Mouse (Mus musculus) thymus, adult 18-20 months (tissue): ENCODE measurements around the gene Bloc1s6.
A peak's percentile ranks its signal among the peaks of the same experiment; 100 is the strongest.

ENCODE experiments used
- DNase-seq, 2 experiments: peaks; one replicate each; pipeline ENCODE4 v3.0.0; 2022; ENCODE audit warnings: mixed read lengths in 2 of 2

The Bloc1s6 gene

DNA sequence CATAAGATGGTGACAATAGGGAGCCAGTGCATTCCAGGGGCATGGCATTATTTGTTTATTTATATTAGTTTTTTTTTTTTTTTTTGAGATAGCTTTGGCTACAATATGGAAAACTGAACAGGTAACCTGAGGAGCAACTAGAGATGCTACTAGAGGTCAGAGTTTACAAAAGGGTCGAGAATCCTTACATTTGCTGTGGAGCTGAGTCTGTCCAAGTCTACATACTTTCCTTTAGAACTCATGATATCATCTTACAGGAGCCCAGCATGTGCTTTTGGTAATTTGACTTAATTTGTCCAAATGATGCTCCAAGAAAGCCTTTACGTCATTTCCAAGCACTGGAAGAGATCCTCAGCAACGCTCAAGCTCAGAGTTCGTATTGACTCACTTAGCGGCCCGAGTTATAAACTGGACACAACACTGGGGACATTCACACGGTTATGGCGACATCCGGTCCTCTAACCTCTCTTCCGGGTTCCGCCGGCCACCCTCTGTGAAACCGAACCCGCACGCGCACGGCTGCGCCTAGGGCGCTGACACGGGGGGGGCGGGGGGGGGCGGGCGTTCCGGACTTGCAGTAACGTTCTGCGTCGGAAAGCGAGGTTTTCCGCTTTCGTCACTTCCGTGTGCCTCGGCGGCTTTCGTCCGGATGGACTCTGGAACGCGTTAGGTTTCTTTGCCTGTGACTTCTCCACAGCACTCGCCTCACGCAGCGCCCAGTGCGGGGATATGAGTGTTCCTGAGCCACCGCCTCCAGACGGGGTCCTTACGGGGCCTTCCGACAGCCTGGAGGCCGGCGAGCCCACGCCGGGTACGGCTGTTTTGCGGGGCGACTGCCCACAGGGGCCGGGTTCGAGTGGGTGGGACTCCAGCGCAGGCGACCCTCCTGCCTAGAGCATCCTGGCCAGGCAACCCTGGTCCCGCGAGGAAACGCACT, at the start of gene Bloc1s6:
Bloc1s6 (plus strand) TSS at position 610 of the 937 bp plus-strand sequence.
- DNase-seq: peak; percentile 80 to 85

DNA sequence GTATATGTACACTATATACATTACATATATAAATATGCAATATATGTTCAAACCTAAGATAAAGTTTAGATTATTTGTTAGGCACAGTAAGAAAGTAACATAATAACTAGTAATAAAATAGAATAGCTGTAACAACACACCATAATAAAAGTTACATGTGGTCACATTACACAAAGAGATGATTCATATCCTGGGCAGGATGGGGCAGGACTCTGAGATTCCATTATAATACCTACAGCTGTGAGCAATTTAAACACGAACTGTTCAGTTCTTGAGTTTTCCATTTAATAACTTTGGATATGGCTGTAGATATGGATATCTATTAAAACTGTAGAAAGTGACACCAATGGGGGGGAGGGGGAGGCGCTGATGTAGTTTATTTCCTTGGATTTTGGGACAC, 40.8 kb upstream of the Bloc1s6 start:
- DNase-seq: no peak

DNA sequence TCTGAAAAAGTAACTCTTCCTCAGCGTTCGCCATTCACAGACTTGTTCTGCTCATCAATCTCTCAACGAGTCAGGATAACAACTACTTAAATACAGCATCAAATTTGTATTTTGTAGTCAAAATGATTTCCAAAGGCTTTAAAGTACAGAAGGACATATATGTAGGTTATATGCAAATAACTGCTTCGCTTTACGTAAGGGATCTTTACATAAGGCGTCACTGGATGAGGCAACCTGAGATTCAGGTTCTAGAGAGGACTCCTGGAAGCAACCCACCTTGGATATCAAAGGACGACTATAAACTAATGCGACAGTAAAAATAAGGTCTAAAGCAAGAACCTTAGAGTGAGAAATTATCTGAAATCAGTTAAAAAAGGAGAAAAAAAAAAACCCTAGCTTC, 37.3 kb upstream of the Bloc1s6 start:
- no peak for DNase-seq

DNA sequence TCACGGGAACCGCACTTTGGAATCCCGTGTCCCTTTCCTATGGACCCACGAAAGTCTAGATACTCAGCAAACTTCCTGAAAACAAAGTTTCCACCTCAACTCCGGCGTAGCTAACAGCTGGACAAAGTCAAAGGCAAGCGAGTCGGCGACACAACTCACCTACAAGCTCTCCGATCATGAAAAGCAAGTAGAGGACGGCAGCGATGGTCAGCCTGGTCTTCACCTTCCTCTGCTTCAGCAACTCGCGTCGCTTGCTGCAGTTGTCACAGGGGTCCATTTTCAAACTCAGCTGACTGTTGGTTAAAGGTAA, 36.5 kb upstream of the Bloc1s6 start:
- no peak for DNase-seq

DNA sequence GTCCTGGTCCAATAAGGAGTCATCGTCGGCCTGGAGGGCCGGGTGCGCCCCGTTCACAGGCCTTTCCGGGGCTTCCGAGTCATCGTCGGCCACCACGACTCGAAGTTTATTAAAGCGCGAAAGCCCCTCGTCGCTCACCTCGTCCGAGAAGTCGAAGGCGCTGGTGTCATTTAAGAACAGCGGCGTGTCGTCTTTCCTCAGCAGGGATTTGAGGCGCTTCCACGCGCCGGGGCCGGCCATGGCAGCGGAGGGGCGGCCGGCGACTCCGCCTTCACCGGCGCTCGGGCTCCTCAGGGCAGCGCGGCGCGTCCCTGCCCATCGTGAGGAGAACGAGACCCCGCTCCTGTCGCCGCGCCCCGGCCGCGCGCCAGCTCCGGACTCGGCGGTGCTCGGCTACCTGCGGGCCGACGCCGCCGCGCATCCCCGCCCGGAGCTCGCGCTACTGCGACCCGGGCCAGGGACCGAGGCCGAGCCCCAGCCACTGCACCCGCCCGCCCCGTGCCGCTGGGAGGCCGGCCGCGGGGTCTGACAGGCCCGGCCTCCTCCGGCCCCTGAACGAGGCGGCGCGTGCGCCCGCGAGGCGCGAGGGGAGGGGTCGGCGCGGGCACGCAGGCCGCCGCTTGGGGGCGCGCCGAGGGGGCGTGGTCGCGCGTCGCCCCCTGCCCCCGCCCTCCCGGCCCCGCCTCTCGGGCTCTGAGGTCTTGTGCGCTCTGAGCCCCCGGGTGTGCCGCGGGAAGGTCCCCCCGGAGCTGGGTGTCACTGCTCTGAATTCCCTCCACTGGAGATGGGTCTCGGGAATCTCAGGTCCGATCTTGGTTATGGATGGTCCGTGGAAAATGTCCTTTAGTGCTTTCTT, 35.9 kb upstream of the Bloc1s6 start, which contains the start of gene Slc30a4:
Slc30a4 (minus strand) TSS at position 483 of the 856 bp plus-strand sequence.
- DNase-seq: peak; percentile 39 to 47

DNA sequence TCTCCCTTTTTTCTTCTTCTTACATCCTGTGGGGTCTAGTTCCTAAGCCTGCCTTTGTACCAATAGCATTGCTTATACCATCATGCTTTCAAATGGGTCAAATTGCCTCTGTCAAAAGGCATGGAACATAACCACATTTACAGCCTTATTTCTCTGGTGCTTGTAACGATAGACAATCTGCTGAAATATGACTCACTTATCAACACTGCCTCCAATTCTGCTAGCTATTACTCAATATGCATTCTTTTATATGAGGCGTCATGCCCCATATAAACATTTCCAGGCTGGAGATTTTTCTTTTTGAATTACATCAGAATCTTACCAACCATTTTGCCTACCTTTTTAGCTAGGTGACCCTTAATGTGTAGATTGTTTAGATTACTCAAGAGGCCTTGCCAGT, 33.7 kb upstream of the Bloc1s6 start:
- no peak for DNase-seq

DNA sequence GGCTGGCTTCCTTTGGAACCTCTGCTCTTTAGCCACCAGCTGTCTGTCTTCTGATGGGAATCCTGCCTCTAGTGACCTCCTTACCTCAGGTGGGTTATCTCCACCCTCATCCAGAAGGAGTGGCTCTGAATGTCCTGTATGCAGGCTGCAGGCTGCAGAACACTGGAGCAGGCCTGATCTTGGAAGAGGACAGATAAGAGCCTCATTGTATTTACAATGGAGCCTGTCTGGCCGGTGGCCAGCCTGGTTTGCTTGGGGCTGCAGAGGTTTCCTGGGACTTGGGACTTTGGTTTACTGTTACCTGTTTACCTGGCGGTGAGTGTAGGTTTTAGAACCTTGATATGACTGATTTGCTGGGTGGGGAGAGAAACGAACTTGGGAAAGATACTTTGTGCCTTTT, 30.2 kb upstream of the Bloc1s6 start:
- no peak for DNase-seq

DNA sequence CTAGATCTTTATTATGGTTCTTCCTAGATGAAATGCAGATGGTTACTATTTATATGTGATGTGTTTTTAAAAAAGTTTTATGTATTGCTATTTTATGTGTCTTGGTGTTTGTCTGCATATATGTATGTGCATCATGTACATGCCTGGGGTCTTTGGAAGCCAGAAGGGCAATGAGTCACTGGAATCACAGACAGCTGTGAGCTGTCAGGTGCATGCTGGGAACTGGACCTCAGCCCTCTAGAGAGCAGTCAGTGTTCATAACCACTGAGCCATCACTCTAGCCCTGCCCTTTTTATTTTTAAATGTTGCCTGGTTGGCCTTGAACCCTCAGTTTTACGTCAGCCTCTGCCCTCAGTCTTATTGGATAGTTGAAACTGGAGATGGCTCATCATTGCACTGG, 29.1 kb upstream of the Bloc1s6 start:
- no peak for DNase-seq

DNA sequence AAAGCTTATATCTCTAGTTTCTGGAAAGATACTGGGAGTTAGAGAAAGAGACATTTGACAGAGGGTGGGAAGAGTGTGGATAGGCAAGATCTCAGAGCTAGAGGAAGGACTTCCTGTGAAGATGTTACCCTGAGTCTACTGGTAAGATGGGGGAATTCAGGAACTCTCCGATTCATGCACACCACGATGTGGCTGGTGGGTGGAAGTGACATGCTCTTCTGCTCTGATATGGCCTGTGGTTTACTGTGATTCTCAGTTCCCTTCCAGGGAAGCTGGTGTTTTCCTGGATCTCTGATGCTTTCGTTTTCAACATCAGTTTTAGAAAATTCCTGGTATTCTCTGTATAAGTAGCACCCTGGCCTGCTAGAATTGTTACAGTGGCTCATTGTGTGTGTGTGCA, 26.4 kb upstream of the Bloc1s6 start:
- no peak for DNase-seq

DNA sequence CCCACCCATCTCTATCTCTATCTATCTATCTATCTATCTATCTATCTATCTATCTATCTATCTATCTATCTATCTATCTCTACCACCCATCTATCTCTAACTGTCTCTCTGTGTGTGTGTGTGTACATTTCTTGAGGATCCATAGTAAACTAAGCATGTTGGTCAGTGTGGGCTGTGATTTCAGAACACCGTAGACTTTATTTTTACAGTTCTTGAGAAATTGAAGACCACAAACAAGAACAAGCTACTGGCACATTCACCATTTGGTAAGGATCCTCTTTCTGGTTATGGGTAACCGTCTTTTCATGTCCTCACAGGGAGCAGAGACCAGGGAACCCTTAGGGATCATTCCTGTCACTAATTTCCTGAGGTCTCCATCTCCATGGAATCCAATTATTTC, 25.5 kb upstream of the Bloc1s6 start:
- DNase-seq: no peak

DNA sequence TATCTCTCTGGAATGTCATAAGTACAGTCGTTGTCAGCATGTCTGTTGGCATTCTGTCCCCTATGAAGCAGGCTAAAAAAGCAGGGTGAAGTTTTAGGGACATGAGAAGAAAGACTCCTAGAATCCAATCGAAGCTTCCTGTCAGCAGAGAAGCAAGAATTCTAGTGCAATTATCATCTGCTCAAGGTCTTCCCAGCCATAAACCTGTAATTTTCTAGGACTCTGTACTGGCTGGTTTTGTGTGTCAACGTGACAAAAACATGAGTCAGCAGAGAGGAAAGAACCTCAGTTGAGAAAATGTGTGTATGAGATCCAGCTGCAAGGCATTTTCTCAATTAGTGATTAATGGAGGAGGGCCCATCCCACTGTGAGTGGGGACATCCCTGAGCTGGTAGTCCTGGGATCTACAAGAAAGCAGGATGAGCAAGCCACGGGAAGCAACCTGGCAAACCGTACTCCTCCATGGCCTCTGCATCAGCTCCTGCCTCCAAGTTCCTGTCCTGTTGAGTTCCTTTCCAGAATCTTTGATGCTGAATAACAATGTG, 23.1 kb upstream of the Bloc1s6 start:
- DNase-seq: no peak

DNA sequence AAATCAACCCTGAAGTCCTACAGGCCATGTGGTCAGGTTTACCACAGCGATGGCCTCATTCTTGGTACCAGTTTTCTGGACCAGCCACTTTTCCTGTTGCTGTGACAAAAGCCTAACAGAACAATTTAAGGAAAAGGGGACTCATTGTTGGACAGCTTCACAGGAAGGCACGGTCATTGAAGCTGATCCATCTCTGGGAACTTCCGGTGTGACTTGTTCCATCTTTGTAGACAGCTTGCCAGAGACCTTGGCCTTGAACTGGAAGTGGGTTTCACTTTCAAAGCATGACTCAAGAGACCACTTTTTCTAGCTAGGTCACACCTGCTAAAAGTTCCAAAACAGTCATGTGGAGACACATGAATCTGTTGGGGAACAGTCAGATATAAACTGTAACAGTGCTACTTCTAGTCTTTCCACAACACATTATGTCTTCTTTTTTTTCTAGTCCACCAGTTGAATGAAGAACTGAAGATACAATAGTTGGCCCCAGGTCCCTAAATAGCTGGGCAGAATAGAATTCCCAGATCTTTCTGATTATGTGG, 21.9 kb upstream of the Bloc1s6 start:
- DNase-seq: no peak

DNA sequence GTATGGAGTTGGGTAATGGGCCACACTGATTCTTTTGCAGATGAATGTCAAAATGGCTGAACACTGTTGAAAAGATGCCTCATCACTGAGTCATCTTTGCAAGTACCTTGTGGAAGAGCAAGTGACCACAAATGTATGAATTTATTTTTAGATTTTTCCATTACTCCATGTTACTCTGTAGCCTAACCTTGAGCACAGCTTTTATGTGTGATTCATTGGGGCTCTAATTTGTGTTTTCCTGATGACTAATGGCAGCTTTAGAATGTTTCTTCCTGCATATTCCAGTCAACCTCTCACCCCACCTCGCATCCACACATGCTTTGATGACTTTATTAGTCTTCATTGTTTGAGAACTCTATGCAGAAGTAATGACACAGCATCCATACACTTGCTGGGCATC, 19.1 kb upstream of the Bloc1s6 start:
- DNase-seq: no peak

DNA sequence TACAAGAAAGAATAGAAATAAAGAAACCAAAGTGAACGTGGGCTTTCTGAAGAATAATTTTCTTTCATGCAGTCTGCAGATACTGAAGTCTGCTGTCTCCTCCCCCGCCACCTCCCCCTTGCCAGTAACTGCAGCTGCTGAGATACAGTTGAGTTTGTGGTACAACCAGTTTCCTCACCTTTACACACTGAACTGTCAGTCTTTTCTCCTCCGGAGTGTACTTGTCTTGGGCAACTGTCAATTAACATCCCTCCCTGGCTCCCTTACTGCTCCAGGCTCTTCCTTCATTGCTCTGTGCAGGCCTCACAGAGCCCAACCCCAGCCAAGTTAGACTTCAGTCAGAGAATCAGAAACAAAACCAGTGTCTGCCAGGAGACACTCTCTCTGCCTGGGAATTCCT, 17.7 kb upstream of the Bloc1s6 start:
- DNase-seq: peak; percentile 35 to 58

DNA sequence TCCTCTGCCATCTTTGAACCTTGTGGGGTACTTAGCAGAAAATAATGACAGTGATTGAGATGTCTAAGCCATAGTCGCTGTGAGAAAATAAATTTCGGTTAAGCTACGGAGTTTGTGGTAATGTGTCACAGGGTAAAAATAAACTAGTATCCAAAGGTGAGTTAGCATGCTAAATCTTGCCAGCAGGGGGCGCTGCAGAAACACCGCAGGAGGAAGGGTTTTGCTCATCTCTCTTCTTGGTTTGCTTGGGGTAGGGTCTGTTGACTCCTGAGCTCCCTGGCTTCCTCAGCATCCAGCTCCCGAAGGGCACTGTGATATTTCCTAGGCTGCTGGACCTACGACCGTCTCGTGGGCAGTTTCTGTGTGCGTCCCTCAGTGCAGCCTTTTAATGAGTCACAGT, 12.7 kb upstream of the Bloc1s6 start:
- DNase-seq: no peak

DNA sequence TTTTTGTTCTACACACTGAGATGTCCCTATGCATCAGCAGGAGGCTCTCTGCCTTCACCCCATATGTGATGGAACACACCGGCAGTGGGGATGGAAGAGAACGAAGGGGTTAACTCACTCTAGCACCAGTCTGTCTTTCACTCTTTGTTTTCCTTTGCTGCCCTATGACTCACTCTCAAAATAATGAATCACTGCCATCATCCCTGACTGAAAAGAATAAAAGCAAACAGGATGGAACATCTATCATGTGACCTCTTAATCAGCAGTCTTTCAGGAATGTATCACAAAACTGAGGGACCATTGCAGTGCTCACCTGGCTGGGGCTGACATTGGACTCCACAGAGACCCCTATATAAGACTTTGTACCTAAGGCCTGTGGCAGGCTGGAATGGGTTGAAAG, 6.8 kb upstream of the Bloc1s6 start:
- no peak for DNase-seq

DNA sequence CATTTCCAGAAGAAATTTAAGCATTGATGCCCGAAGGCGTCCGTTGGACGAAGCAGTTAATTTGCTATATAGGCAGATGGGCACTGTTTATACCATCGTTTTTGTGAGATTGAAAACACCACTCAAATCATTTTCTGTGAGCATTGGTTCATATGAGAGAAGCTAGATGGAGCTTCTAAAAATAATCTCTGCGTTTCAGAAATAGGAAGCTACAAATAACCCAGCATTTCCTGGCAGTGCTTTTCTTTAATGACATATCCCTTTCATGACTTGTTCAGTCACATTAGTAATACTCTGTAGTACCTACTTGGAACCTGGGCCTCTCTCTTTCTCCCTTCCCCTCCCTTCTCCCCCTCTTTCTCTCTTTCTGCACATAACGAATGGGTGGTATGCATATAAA, 720 bp downstream of the Bloc1s6 start:
- no peak for DNase-seq

DNA sequence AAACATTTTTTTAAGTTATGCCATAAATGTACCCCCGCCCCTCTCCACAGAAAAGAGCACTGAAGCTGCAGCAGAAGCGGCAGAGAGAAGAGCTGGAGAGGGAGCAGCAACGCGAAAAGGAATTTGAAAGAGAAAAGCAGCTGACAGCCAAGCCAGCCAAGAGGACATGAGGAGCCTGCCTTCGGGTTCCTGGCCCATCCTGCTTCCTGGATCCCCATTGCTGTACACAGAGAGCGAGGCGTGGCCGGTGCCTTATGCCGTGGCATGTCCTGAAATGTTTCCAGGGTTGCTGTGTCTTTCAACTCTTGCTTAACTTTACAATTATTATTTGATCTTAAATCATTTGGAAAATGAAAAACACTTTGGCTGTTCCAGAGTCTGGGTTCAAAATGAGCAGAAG, 8.2 kb downstream of the Bloc1s6 start:
- no peak for DNase-seq

DNA sequence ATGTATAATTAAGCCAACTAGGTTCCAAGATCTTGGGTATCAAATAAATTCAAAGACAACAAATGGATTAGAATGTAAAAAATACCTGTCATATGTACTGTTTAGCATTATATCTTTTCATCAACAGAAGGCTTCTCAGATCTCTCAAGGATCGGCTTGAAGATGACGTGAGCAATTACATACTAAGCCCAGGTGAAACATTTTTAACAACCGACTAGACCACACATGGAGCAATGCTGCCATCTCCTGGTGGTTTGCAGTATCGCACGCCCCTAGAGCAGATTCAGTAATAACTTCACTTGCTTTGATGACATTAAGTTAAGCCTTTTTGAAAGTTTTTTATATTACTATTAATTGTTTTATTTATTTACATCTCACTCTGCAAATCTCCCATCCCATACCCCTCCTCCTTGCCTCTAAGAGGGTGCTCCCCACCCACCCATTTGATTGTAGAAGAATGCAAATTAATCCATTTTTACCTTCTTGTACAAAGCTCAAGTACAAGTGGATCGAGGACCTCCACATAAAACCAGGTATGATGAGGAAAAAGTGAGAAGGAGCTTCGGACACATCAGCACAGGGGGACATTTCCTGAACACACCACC, 15.5 kb downstream of the Bloc1s6 start:
- DNase-seq: peak; percentile 13 to 29

DNA sequence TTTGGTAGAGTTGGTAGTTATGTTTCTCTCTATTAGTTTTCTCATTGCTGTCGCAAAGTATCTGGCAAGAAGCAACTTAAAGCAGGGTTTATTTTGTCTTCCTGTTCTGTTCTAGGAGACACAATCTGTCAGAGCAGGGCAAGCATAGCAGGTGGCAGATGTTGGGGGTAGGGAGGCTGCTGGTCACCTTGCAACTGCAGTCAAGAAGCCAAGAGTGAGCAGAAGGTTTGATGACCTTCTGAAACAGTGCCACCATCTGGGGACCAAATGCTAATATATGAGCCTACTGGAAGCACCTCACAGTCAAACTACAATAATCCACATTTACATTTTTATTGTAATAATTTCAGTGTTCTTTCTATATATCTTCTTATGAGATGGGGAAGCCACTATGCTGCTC, 21.5 kb downstream of the Bloc1s6 start:
- no peak for DNase-seq

DNA sequence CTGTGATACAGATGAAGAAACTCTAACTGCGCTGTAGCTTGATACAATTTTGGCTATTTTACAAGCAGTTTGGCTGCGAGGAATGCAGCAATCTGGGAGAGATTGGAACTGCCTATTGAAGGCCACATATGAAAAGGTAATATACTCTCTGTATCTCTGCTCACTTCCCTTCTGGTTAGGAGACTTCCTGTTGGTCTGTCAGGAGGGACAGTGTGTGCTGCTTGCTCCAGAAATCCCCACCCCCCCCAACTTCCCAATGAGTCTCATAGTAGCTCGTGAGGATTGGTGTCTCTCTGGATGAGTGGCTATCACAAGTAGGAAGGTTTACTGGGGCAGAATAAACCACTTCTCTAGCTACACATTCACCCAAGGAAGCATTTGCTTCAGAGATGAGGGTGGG, 24.7 kb downstream of the Bloc1s6 start:
- no peak for DNase-seq

DNA sequence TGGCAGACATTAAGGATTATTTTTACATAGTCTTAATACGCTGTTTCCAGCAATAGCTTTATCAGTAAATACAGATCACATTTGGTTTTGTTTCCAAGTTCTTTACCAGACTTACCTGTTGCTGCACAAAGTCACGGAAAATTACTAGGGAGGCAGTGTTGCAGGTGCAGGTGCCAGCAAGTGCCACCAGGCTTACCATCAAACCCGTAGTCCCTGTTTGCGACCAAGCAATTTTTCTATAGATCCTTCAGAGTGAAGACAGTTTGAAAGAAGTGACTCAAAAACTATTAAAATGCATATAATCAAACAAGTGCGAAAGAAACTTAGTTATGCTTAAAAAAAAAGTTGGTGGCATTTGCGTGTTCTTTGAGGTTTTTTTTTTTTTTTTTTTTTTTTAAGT, 26.2 kb downstream of the Bloc1s6 start:
- no peak for DNase-seq
